Mouse (Mus musculus): ENCODE results near the gene Zfp36l2. TPM values are rescaled to one million over a fixed set of nuclear protein-coding genes. Genes with fewer than 3 reads are reported as not detected.

Gene Zfp36l2
- total RNA-seq, 4 experiments from 2014 or later: 19.9 to 27.1 (median 24.2) TPM

DNA sequence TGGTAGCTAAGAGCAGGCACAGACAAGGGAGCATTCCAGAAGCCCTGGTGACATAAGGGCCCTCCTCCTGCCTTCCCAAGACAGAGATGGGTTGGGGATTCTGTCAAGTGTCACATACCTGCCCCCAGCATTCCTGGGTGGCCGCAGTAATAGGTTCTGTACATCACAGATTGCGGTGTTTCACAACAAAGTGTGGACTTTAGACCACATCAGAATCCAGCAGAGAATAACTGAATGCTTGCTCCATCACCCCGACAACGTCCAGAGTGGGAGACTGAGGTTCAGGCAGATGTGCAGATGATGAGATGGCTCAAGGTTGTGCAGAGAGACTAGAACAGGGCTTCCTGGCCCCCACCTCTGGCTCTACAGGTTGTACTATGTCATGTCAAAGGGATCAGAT lies 51.5 kb downstream of the Zfp36l2 start:
- no peak for DNase-seq (ENCODE audit: low spot score in 2 of 2)

DNA sequence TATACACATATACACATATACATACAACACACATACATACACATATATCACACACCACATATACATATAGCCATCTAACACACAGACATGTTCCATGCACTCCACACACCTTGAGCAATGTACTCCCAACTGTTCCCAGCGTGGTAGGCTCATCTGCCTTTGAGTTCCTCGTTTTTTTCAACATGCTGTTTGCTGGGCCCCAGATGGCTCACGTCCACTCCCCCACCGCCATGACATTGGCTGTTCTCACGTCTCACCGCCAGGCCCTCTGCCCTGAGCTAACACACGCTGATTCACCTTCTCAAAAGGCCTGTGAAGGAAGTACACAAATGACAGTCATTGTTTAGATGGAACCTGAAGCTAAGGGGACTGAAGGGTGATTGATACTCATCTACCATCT lies 52.5 kb downstream of the Zfp36l2 start:
- no peak for DNase-seq (ENCODE audit: low spot score in 2 of 2)

Measured in left cerebral cortex, adult 8-10 months (tissue).